ENCODE assay signal across 13 mouse cellular contexts in the genomic region with DNA sequence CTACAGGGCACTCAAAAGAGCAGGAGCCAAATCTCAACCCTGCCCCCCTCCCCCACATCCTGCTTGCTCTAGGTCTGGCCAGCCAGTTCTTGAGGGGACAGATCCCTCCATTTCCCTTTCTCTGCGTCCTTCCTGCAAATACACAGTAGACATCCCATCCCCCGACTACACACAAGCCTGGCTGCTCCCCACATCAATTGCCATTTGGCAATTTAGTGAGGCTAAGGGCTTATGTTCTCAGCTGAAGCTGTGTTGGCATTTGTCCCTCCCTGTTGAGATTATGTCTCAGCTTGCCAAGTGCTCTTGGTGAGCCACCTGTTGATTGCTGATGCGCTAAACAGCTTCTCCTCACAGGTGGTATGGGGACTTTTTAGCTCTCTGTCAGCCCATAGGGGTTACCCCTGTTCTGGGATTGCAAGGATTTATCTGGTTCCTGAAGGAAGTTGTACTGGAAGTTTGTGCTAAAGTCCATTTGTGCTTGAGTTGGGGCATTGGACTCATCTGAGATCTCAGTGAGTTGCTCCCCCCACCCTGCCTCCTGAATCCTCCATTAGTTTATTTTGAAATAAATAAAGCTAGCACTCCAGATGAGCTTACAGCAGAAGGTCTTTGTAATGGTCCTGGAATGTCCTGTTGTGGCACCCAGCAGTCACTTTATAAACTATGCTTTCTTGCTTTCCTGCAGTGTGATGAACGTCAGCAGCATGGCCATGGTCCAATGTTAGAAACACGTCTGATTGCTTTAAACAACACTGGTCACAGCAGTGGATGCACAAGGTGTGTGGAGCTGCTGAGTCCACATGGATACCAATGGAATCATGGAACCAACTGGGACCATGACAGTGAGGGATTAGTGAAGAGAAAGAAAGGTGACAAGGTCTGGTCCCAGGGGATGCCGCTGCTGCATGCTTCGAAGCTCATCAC.
DNase-seq lines count a peak whose midpoint lies in the region; ATAC-seq lines count a peak whose summit lies in the region.
"Had no signal": no experiment of that assay in that cellular context is flagged by ENCODE, and none has a peak within 500 bp of the region (broad histone marks: within the 10 kb centered on the region; RNA-seq: fewer than 3 reads in every experiment).

No protein-coding gene starts in this region.

- DNase-seq in heart, adult 11 months = no peak
- DNase-seq in midbrain, embryonic 11.5 days (ENCODE audit: low spot score, missing footprints) = peak; percentile 75
- DNase-seq in midbrain, embryonic 10.5 days (ENCODE audit: low spot score) = no peak
- DNase-seq in heart, postnatal 10 days = peak; percentile 35 to 46
- peak; percentile 10 for DNase-seq in lung, postnatal 14 days
- DNase-seq in gastrocnemius, postnatal 14 days = no peak
- DNase-seq: gastrocnemius, postnatal 25 days; thymus, postnatal 4 days had no signal

- ATAC-seq in heart, embryonic 11.5 days (replicated peaks; ENCODE audit: insufficient number of reproducible peaks, low FRiP score, low TSS enrichment) = no peak
- no peak for ATAC-seq in midbrain, embryonic 11.5 days (ENCODE audit: low FRiP score)
- ATAC-seq: CD4-positive, CD25-positive, alpha-beta regulatory T cell, adult 4 months; hindbrain, embryonic 16.5 days; liver, embryonic 12.5 days had no signal

- H3K4me2 ChIP-seq in heart, embryonic 11.5 days = no peak overlapping the region
- H3K4me2 ChIP-seq in midbrain, embryonic 11.5 days = no peak overlapping the region
- H3K4me2 ChIP-seq: liver, embryonic 12.5 days; neural tube, embryonic 13.5 days had no signal

- no peak overlapping the region for H3K9ac ChIP-seq in heart, embryonic 11.5 days (ENCODE audit: low read depth, low read length)
- no peak overlapping the region for H3K9ac ChIP-seq in midbrain, embryonic 11.5 days (ENCODE audit: low read length)
- H3K9ac ChIP-seq: liver, embryonic 12.5 days; neural tube, embryonic 13.5 days had no signal

- H3K36me3 ChIP-seq in heart, embryonic 11.5 days (ENCODE audit: control insufficient read depth, insufficient read depth, low read length) = no peaks in the 10 kb centered on the region
- H3K36me3 ChIP-seq in midbrain, embryonic 11.5 days (ENCODE audit: control insufficient read depth, insufficient read depth, low read length) = no peaks in the 10 kb centered on the region
- H3K36me3 ChIP-seq in midbrain, embryonic 10.5 days = no peaks in the 10 kb centered on the region
- H3K36me3 ChIP-seq: liver, embryonic 12.5 days; neural tube, embryonic 13.5 days had no signal

- no peak overlapping the region for H3K4me3 ChIP-seq in heart, embryonic 11.5 days (ENCODE audit: low read depth, low read length)
- no peak overlapping the region for H3K4me3 ChIP-seq in midbrain, embryonic 11.5 days (ENCODE audit: low read depth, low read length)
- H3K4me3 ChIP-seq in midbrain, embryonic 10.5 days = no peak overlapping the region
- H3K4me3 ChIP-seq: liver, embryonic 12.5 days; neural tube, embryonic 13.5 days had no signal

- intact Hi-C loops in heart, postnatal 10 days (cut with DNase I) = no loop called here
- intact Hi-C loops in gastrocnemius, postnatal 14 days (cut with DNase I; ENCODE audit: low total_unique reads) = no loop called here

- H3K27ac ChIP-seq in heart, embryonic 11.5 days (ENCODE audit: low read depth, low read length) = peak overlapping the region; percentile 68
- no peak overlapping the region for H3K27ac ChIP-seq in midbrain, embryonic 11.5 days (ENCODE audit: low read depth, low read length)
- H3K27ac ChIP-seq in midbrain, embryonic 10.5 days (replicated peaks) = no peak overlapping the region
- H3K27ac ChIP-seq: liver, embryonic 12.5 days; neural tube, embryonic 13.5 days had no signal

- H3K27me3 ChIP-seq in heart, embryonic 11.5 days (ENCODE audit: control insufficient read depth, insufficient read depth, low read length) = no peaks in the 10 kb centered on the region
- H3K27me3 ChIP-seq in midbrain, embryonic 11.5 days (ENCODE audit: control insufficient read depth, insufficient read depth, low read length) = no peaks in the 10 kb centered on the region
- no peaks in the 10 kb centered on the region for H3K27me3 ChIP-seq in midbrain, embryonic 10.5 days (ENCODE audit: low read depth, poor library complexity, severe bottlenecking)
- H3K27me3 ChIP-seq: liver, embryonic 12.5 days; neural tube, embryonic 13.5 days had no signal

- 68% methylated on average over 7 of the region's 7 CpGs for WGBS in heart, embryonic 11.5 days (ENCODE audit: insufficient replicate concordance)
- 75% methylated on average over 7 of the region's 7 CpGs for WGBS in midbrain, embryonic 11.5 days
- WGBS in midbrain, embryonic 10.5 days = 76% methylated on average over 7 of the region's 7 CpGs

- peaks cover 14% of the 10 kb centered on the region for H3K4me1 ChIP-seq in heart, embryonic 11.5 days (ENCODE audit: control insufficient read depth, insufficient read depth, low read length)
- no peaks in the 10 kb centered on the region for H3K4me1 ChIP-seq in midbrain, embryonic 11.5 days (ENCODE audit: control insufficient read depth, insufficient read depth, low read length)
- no peaks in the 10 kb centered on the region for H3K4me1 ChIP-seq in midbrain, embryonic 10.5 days
- H3K4me1 ChIP-seq: liver, embryonic 12.5 days had no signal

- no peaks in the 10 kb centered on the region for H3K9me3 ChIP-seq in heart, embryonic 11.5 days (replicated peaks; ENCODE audit: control insufficient read depth, low read length)
- H3K9me3 ChIP-seq in midbrain, embryonic 11.5 days (ENCODE audit: control insufficient read depth, low read length) = no peaks in the 10 kb centered on the region
- H3K9me3 ChIP-seq in midbrain, embryonic 10.5 days (replicated peaks) = no peaks in the 10 kb centered on the region
- H3K9me3 ChIP-seq: neural tube, embryonic 13.5 days had no signal

Comparison
In these comparisons a context has a peak if more than half of its experiments do, and no peak if none do; other contexts are left out.
1. DNase-seq: peak in midbrain, embryonic 11.5 days (single experiment), heart, postnatal 10 days (2 of 2) and lung, postnatal 14 days (single experiment); none in heart, adult 11 months (single experiment), midbrain, embryonic 10.5 days (single experiment) and gastrocnemius, postnatal 14 days (single experiment).